Mouse (Mus musculus): ENCODE results near the gene Dlgap4.

DNA sequence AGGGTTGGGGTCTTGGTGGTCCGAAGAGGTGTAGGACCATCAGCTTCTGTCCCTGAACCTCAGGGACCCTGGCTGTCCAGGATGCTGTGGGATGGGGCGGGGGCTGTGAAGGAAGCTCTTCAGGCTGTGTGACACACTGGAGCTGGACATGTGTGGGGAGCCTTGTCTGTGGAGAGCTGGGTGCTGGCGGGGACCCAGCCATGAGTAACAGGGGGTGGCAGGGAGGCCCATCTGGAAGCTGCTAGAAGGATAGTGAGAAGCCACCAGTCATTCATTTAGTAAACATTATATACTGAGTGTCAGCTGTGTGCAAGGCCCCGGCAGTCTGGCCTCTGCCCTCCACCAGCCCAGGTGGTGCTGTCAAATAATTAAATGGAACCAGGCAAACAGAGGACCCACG lies 34.5 kb downstream of the Dlgap4 start:
- TF ChIP-seq CTCF (IDR thresholded peaks at IDR 0.05) (no peak), POLR2A (IDR thresholded peaks at IDR 0.05; ENCODE audit: insufficient read depth, low read depth, low read length) (no peak), EP300 (IDR thresholded peaks at IDR 0.05; ENCODE audit: insufficient read depth, low read depth, low read length) (no peak)
